Mouse (Mus musculus): ENCODE data around the gene Dennd4a. TPM values are rescaled to one million over a fixed set of nuclear protein-coding genes. Genes with fewer than 3 reads are reported as not detected.
A peak's percentile ranks its signal among the peaks of the same experiment; 100 is the strongest.

The Dennd4a gene
- total RNA-seq, 2 experiments from 2014 or later: 58.2 to 62.8 TPM

GRCm38 (mm10) chr9:64886008-64886407, 74.9 kb downstream of the Dennd4a start:
- no peak for DNase-seq (ENCODE audit: low spot score in 2 of 2)
- intact Hi-C loops (cut with DNase I): no loop called here

- DNase-seq (ENCODE audit: low spot score in 2 of 2): no peak
- intact Hi-C loops (cut with DNase I): no loop called here
Observed at GRCm38 (mm10) chr9:64896605-64897004, 85.5 kb downstream of the Dennd4a start.

GRCm38 (mm10) chr9:64902866-64903265, 91.7 kb downstream of the Dennd4a start:
- no peak for DNase-seq (ENCODE audit: low spot score in 2 of 2)
- intact Hi-C loops (cut with DNase I): loop anchor here (5.0 kb wide), 1 partner anchor 59 kb away; the partner anchor contains the start of gene Ints14

- peak in 1 of 2 experiments; percentile 54 for DNase-seq (ENCODE audit: low spot score in 2 of 2)
- intact Hi-C loops (cut with DNase I): loop anchor here (5.0 kb wide), 1 partner anchor 59 kb away; the partner anchor contains the start of gene Ints14
Observed at GRCm38 (mm10) chr9:64903386-64903785, 92.2 kb downstream of the Dennd4a start.

- intact Hi-C loops (cut with DNase I): loop anchor here (5.0 kb wide), 1 partner anchor 57 kb away; the partner anchor contains the start of gene Ints14
- DNase-seq (ENCODE audit: low spot score in 2 of 2): no peak
Observed at GRCm38 (mm10) chr9:64904917-64905640, 93.9 kb downstream of the Dennd4a start.

- intact Hi-C loops (cut with DNase I): no loop called here
- DNase-seq (ENCODE audit: low spot score in 2 of 2): no peak
Observed at GRCm38 (mm10) chr9:64907441-64907840, 96.3 kb downstream of the Dennd4a start.

- DNase-seq (ENCODE audit: low spot score in 2 of 2): no peak
- intact Hi-C loops (cut with DNase I): no loop called here
Observed at GRCm38 (mm10) chr9:64913406-64913805, 102.3 kb downstream of the Dennd4a start.

GRCm38 (mm10) chr9:64913973-64914372, 102.8 kb downstream of the Dennd4a start:
- DNase-seq (ENCODE audit: low spot score in 2 of 2): no peak
- intact Hi-C loops (cut with DNase I): no loop called here

- intact Hi-C loops (cut with DNase I): no loop called here
- no peak for DNase-seq (ENCODE audit: low spot score in 2 of 2)
Observed at GRCm38 (mm10) chr9:64914629-64915028, 103.5 kb downstream of the Dennd4a start.

- DNase-seq (ENCODE audit: low spot score in 2 of 2): no peak
- intact Hi-C loops (cut with DNase I): no loop called here
Observed at GRCm38 (mm10) chr9:64918560-64918959, 107.4 kb downstream of the Dennd4a start.

GRCm38 (mm10) chr9:64925771-64926170, 114.6 kb downstream of the Dennd4a start:
- no peak for DNase-seq (ENCODE audit: low spot score in 2 of 2)
- intact Hi-C loops (cut with DNase I): no loop called here

- intact Hi-C loops (cut with DNase I): no loop called here
- DNase-seq (ENCODE audit: low spot score in 2 of 2): peak; percentile 85
Observed at GRCm38 (mm10) chr9:64926201-64926991, 115.3 kb downstream of the Dennd4a start.

GRCm38 (mm10) chr9:64930256-64930655, 119.1 kb downstream of the Dennd4a start:
- no peak for DNase-seq (ENCODE audit: low spot score in 2 of 2)
- intact Hi-C loops (cut with DNase I): loop anchor here (10.0 kb wide), 1 partner anchor 155 kb away; no protein-coding TSS in a partner anchor

- DNase-seq (ENCODE audit: low spot score in 2 of 2): no peak
- intact Hi-C loops (cut with DNase I): loop anchor here (10.0 kb wide), 1 partner anchor 157 kb away; no protein-coding TSS in a partner anchor
Observed at GRCm38 (mm10) chr9:64931751-64932610, 120.8 kb downstream of the Dennd4a start.

GRCm38 (mm10) chr9:64934015-64934754, 123.0 kb downstream of the Dennd4a start:
- no peak for DNase-seq (ENCODE audit: low spot score in 2 of 2)
- intact Hi-C loops (cut with DNase I): loop anchor here (10.0 kb wide), 1 partner anchor 159 kb away; no protein-coding TSS in a partner anchor

GRCm38 (mm10) chr9:64936508-64936907, 125.4 kb downstream of the Dennd4a start:
- DNase-seq (ENCODE audit: low spot score in 2 of 2): peak; percentile 41 to 54
- intact Hi-C loops (cut with DNase I): loop anchor here (10.0 kb wide), 1 partner anchor 162 kb away; no protein-coding TSS in a partner anchor

- no peak for DNase-seq (ENCODE audit: low spot score in 2 of 2)
- intact Hi-C loops (cut with DNase I): loop anchor here (10.0 kb wide), 1 partner anchor 163 kb away; no protein-coding TSS in a partner anchor
Observed at GRCm38 (mm10) chr9:64937491-64937890, 126.4 kb downstream of the Dennd4a start.

GRCm38 (mm10) chr9:64938535-64938934, 127.4 kb downstream of the Dennd4a start:
- intact Hi-C loops (cut with DNase I): loop anchor here (10.0 kb wide), 1 partner anchor 164 kb away; no protein-coding TSS in a partner anchor
- no peak for DNase-seq (ENCODE audit: low spot score in 2 of 2)

- DNase-seq (ENCODE audit: low spot score in 2 of 2): no peak
- intact Hi-C loops (cut with DNase I): loop anchor here (10.0 kb wide), 1 partner anchor 164 kb away; no protein-coding TSS in a partner anchor
Observed at GRCm38 (mm10) chr9:64939281-64939680, 128.1 kb downstream of the Dennd4a start.

Data from left cerebral cortex, postnatal 36 days (tissue).